Mouse (Mus musculus) ES-E14 (cell line): ENCODE measurements around the gene Chst1. TPM values are rescaled to one million over a fixed set of nuclear protein-coding genes. Genes with fewer than 3 reads are reported as not detected.

Experiments
- DNase-seq: peaks from one replicate; pipeline ENCODE4 v3.0.0-alpha.2; 2013; ENCODE audit warnings: low read depth, low spot score
- H3K27ac ChIP-seq: 2 replicates; pipeline ENCODE4 v1.5.1; 2012; ENCODE audit warnings: low read depth, mild to moderate bottlenecking, low read length, moderate library complexity, mixed read lengths; ENCODE audit not compliant: poor library complexity, insufficient read depth, severe bottlenecking
- H3K36me3 ChIP-seq: 2 replicates; pipeline ENCODE4 v1.6.1; 2012; ENCODE audit warnings: mild to moderate bottlenecking, low read length, moderate library complexity, mixed read lengths; ENCODE audit not compliant: control insufficient read depth, poor library complexity, insufficient read depth, severe bottlenecking
- H3K4me1 ChIP-seq, 2 experiments: fragments of 150-350 bp in 1 of 2; sonication (generic) in 1 of 2; 2 replicates each; pipeline ENCODE4 v1.6.1; 2012; ENCODE audit warnings: low read length in 2 of 2, mild to moderate bottlenecking in 1 of 2, mixed read lengths in 1 of 2; ENCODE audit not compliant: control insufficient read depth in 2 of 2, insufficient read depth in 2 of 2, poor library complexity in 1 of 2
- H3K4me3 ChIP-seq, 2 experiments: fragments of 150-350 bp in 1 of 2; sonication (generic) in 1 of 2; 2 replicates each; pipeline ENCODE4 v1.5.1; 2012; ENCODE audit warnings: low read length in 2 of 2, low read depth in 1 of 2, mild to moderate bottlenecking in 1 of 2, mixed read lengths in 1 of 2; ENCODE audit not compliant: insufficient read depth in 1 of 2, poor library complexity in 1 of 2, severe bottlenecking in 1 of 2
- H3K9ac ChIP-seq: 2 replicates; pipeline ENCODE4 v1.6.1; 2012; ENCODE audit warnings: low read depth, mild to moderate bottlenecking, low read length, mixed read lengths; ENCODE audit not compliant: poor library complexity, insufficient read depth, severe bottlenecking
- H3K9me3 ChIP-seq: fragments of 150-350 bp; sonication (generic); 2 replicates; pipeline ENCODE4 v1.6.1; 2012; ENCODE audit warnings: low read depth, mild to moderate bottlenecking, low read length; ENCODE audit not compliant: control insufficient read depth, insufficient read depth
- CHD2 ChIP-seq: IDR thresholded peaks from 2 replicates; pipeline ENCODE4 v1.6.1; 2014; ENCODE audit warnings: mild to moderate bottlenecking, low read depth, low read length, inconsistent platforms
- HCFC1 ChIP-seq: IDR thresholded peaks from 2 replicates; pipeline ENCODE4 v1.6.1; 2012; ENCODE audit warnings: low read length, inconsistent platforms, borderline replicate concordance; ENCODE audit not compliant: insufficient read depth
- MAFK ChIP-seq: IDR thresholded peaks from 2 replicates; pipeline ENCODE4 v1.6.1; 2014; ENCODE audit warnings: mild to moderate bottlenecking, low read depth, low read length, inconsistent platforms; ENCODE audit not compliant: insufficient read depth
- ZC3H11A ChIP-seq: IDR thresholded peaks from 2 replicates; pipeline ENCODE4 v1.6.1; 2012; ENCODE audit warnings: low read depth, mild to moderate bottlenecking, inconsistent platforms, low read length, borderline replicate concordance
- ZNF384 ChIP-seq: IDR thresholded peaks from 2 replicates; pipeline ENCODE4 v1.6.1; 2012; ENCODE audit warnings: low read depth, low read length, inconsistent platforms
- in situ Hi-C, 2 experiments: fragments of 600-800 bp; cut with MboI; formaldehyde crosslinking; loops; one replicate each; pipeline ENCODE4 v1.15.1; 2025; ENCODE audit warnings: low sequenced_read_pairs in 2 of 2, inconsistent platforms in 1 of 2; ENCODE audit not compliant: unreplicated experiment in 2 of 2
- total RNA-seq: library from RNA; depleted of rRNA; stranded (reverse); fragments of 300-350 nt; gene quantifications from 2 replicates; pipeline ENCODE4 v1.2.3, GENCODE M21; 2012

Gene Chst1
- total RNA-seq, 1 experiment = 0.98 TPM

GRCm38 (mm10) chr2:92594929-92595730 lies 4.4 kb upstream of the Chst1 start:
- H3K27ac ChIP-seq = no peak overlapping the region
- in situ Hi-C loops = no loop called here
- H3K4me1 ChIP-seq = no peaks in the 10 kb centered on the region; a peak in 1 of 4 replicates
- no peak overlapping the region for H3K4me3 ChIP-seq
- no peaks in the 10 kb centered on the region for H3K36me3 ChIP-seq
- TF ChIP-seq HCFC1 = no peak
- H3K9ac ChIP-seq = no peak overlapping the region
- H3K9me3 ChIP-seq = no peaks in the 10 kb centered on the region
- no peak for DNase-seq

- in situ Hi-C loops = no loop called here
- no peak for DNase-seq
- TF ChIP-seq MAFK (no peak), ZC3H11A (no peak), CHD2 (no peak), ZNF384 (peak; percentile 94), HCFC1 (no peak)
- Histone ChIP-seq H3K27ac (no peak overlapping the region), H3K9ac (no peak overlapping the region), H3K9me3 (no peaks in the 10 kb centered on the region), H3K4me3 (no peak overlapping the region), H3K36me3 (no peaks in the 10 kb centered on the region), H3K4me1 (peaks cover 0 to 2% of the 10 kb centered on the region in 2 experiments; a peak in 1 of 4 replicates)
These were observed 2.2 kb upstream of the Chst1 start for GRCm38 (mm10) chr2:92597291-92597690.

- H3K9ac ChIP-seq = no peak overlapping the region
- peak overlapping the region; percentile 20 to 67; a peak in 2 of 4 replicates for H3K4me3 ChIP-seq
- no peak overlapping the region for H3K27ac ChIP-seq
- TF ChIP-seq MAFK (no peak), ZNF384 (no peak), ZC3H11A (no peak), HCFC1 (no peak), CHD2 (no peak)
- DNase-seq = no peak
- H3K9me3 ChIP-seq = no peaks in the 10 kb centered on the region
- in situ Hi-C loops = no loop called here
- H3K4me1 ChIP-seq = peaks cover 0 to 2% of the 10 kb centered on the region in 2 experiments; a peak in 1 of 4 replicates
- H3K36me3 ChIP-seq = no peaks in the 10 kb centered on the region
These were observed 493 bp upstream of the Chst1 start for GRCm38 (mm10) chr2:92598941-92599486.

GRCm38 (mm10) chr2:92600348-92600670 lies 802 bp downstream of the Chst1 start:
- H3K4me3 ChIP-seq = peak overlapping the region; percentile 49 to 67
- no peaks in the 10 kb centered on the region for H3K9me3 ChIP-seq
- H3K36me3 ChIP-seq = no peaks in the 10 kb centered on the region
- no peak for DNase-seq
- in situ Hi-C loops = loop anchor here in 1 of 2 experiments (25.0 kb wide), 1 partner anchor 212 kb away; no protein-coding TSS in a partner anchor
- no peak for TF ChIP-seq ZNF384
- no peak for TF ChIP-seq HCFC1
- no peak for TF ChIP-seq CHD2
- TF ChIP-seq MAFK = no peak
- no peak for TF ChIP-seq ZC3H11A
- peaks cover 0 to 2% of the 10 kb centered on the region in 2 experiments; a peak in 1 of 4 replicates for H3K4me1 ChIP-seq
- peak overlapping the region; percentile 61; the same call in 1 of the 2 replicates for H3K9ac ChIP-seq
- no peak overlapping the region for H3K27ac ChIP-seq
